Mouse (Mus musculus): Measurements from ENCODE around the gene Cd3eap.

The Cd3eap gene

GRCm38 (mm10) chr7:19359299-19359891 is at the start of gene Cd3eap, which contains the start of gene Ppp1r13l:
TSS of gene Cd3eap (minus strand) at chr7:19359483.
TSS of gene Ppp1r13l (plus strand) at chr7:19359749.
- DNase-seq: peak; percentile 95

- peak; percentile 86 for DNase-seq
Measured at GRCm38 (mm10) chr7:19405417-19405816, 46.1 kb upstream of the Cd3eap start.

- no peak for DNase-seq
Measured at GRCm38 (mm10) chr7:19404476-19404875, 45.2 kb upstream of the Cd3eap start, which contains the start of gene Ckm. TSS of gene Ckm (plus strand) at chr7:19404776.

GRCm38 (mm10) chr7:19403731-19404296 is 44.5 kb upstream of the Cd3eap start, which contains the start of gene Klc3:
TSS of gene Klc3 (minus strand) at chr7:19404104.
- peak; percentile 65 for DNase-seq

GRCm38 (mm10) chr7:19402535-19403112 is 43.3 kb upstream of the Cd3eap start:
- peak; percentile 65 for DNase-seq

- DNase-seq: no peak
Measured at GRCm38 (mm10) chr7:19400946-19401345, 41.7 kb upstream of the Cd3eap start.

- peak; percentile 82 for DNase-seq
Measured at GRCm38 (mm10) chr7:19399496-19400280, 40.4 kb upstream of the Cd3eap start.

- DNase-seq: no peak
Measured at GRCm38 (mm10) chr7:19394484-19394883, 35.2 kb upstream of the Cd3eap start.

- peak; percentile 93 for DNase-seq
Measured at GRCm38 (mm10) chr7:19388699-19389413, 29.6 kb upstream of the Cd3eap start.

- no peak for DNase-seq
Measured at GRCm38 (mm10) chr7:19383708-19384107, 24.4 kb upstream of the Cd3eap start.

GRCm38 (mm10) chr7:19382166-19382541 is 22.9 kb upstream of the Cd3eap start:
- DNase-seq: no peak

- DNase-seq: peak; percentile 100
Measured at GRCm38 (mm10) chr7:19381377-19382165, 22.3 kb upstream of the Cd3eap start, which contains the start of gene Ercc2. TSS of gene Ercc2 (plus strand) at chr7:19382010.

- peak; percentile 60 for DNase-seq
Measured at GRCm38 (mm10) chr7:19378049-19378448, 18.8 kb upstream of the Cd3eap start.

GRCm38 (mm10) chr7:19376019-19376418 is 16.7 kb upstream of the Cd3eap start:
- DNase-seq: no peak

GRCm38 (mm10) chr7:19375368-19375767 is 16.1 kb upstream of the Cd3eap start:
- no peak for DNase-seq

GRCm38 (mm10) chr7:19373367-19373766 is 14.1 kb upstream of the Cd3eap start:
- no peak for DNase-seq

GRCm38 (mm10) chr7:19369823-19370425 is 10.6 kb upstream of the Cd3eap start:
- peak; percentile 82 for DNase-seq

- DNase-seq: no peak
Measured at GRCm38 (mm10) chr7:19368380-19368779, 9.1 kb upstream of the Cd3eap start.

GRCm38 (mm10) chr7:19365376-19365775 is 6.1 kb upstream of the Cd3eap start:
- no peak for DNase-seq

GRCm38 (mm10) chr7:19363881-19364280 is 4.6 kb upstream of the Cd3eap start:
- DNase-seq: peak; percentile 78

- peak; percentile 71 for DNase-seq
Measured at GRCm38 (mm10) chr7:19362276-19362675, 3.0 kb upstream of the Cd3eap start.

All from retina, postnatal 1 day (tissue).